11 mouse cellular contexts compared by ENCODE assay signal in the genomic region with DNA sequence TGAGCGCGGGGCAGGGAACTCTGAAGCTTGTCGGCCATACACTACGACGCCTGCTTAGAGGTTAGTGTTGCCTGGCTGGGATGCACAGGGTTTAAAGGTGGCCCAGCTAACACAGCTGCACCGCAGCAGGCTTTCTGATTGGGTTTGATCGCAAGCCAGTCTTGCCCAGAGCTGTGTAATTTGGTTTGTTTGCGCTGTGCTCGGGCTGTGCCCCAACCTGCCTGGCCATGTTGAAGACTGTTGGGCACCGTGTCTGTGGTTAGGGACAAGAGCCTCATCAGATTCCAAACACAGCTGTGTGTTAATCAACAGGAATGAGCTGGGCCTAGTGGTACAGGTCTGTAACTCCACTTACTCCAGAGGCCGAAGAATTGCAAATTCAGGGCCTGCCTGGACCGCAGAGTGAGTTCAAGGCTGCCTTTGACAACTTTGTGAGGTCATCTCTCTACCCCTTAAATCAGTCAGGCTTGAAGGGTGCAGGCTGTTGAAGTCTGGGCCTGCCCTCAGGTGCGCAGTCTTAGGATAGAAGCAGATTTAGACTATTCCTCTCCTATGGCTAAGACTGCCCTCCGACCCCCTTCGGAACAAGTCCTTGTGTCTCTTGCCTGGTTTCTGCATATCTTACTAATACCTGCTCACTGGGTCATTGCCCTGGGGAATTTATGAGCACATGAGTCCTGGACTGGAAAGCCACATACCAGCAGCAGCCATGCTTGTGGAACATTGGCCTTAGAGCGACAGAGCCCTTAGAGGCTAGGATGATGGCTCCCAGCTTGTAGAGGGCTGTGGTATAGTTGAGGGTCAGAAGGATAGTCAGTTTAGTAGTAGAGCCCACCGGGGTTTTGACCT. TPM values are rescaled to one million over a fixed set of nuclear protein-coding genes. Genes with fewer than 3 reads are reported as not detected.
DNase-seq lines count a peak whose midpoint lies in the region; ATAC-seq and TF ChIP-seq lines count a peak whose summit lies in the region.
"Had no signal": no experiment of that assay in that cellular context is flagged by ENCODE, and none has a peak within 500 bp of the region (broad histone marks: within the 10 kb centered on the region; RNA-seq: fewer than 3 reads in every experiment).

No protein-coding gene starts in this region.

- peaks cover 18% of the 10 kb centered on the region for H3K36me3 ChIP-seq in hindbrain, embryonic 10.5 days
- H3K36me3 ChIP-seq in hindbrain, postnatal 0 days (ENCODE audit: insufficient read depth, low read length) = no peaks in the 10 kb centered on the region
- H3K36me3 ChIP-seq in embryonic facial prominence, embryonic 10.5 days (replicated peaks) = peaks cover 26% of the 10 kb centered on the region

- no peak for DNase-seq in hindbrain, embryonic 10.5 days (ENCODE audit: low spot score)
- DNase-seq in hindbrain, postnatal 0 days (ENCODE audit: low spot score) = no peak
- DNase-seq in embryonic facial prominence, embryonic 10.5 days (ENCODE audit: low spot score) = peak; percentile 54
- peak; percentile 46 for DNase-seq in kidney, adult 18-20 months
- DNase-seq in lung, postnatal 10 days = peak; percentile 14
- no peak for DNase-seq in cerebellum, postnatal 10 days
- no peak for DNase-seq in frontal cortex, postnatal 25 days (ENCODE audit: low spot score in 2 of 2)
- DNase-seq in adrenal gland, postnatal 14 days = no peak
- DNase-seq: cerebellum, adult 11-12 months; right cerebral cortex, postnatal 4 days had no signal

- peaks cover 20% of the 10 kb centered on the region for H3K27me3 ChIP-seq in hindbrain, embryonic 10.5 days (ENCODE audit: insufficient read depth, poor library complexity, severe bottlenecking)
- no peaks in the 10 kb centered on the region for H3K27me3 ChIP-seq in hindbrain, postnatal 0 days (ENCODE audit: insufficient read depth, low read length)
- no peaks in the 10 kb centered on the region; the same call in 1 of the 2 replicates for H3K27me3 ChIP-seq in embryonic facial prominence, embryonic 10.5 days (replicated peaks; ENCODE audit: low read depth, poor library complexity, severe bottlenecking)

- no peak overlapping the region for H3K4me3 ChIP-seq in hindbrain, embryonic 10.5 days
- H3K4me3 ChIP-seq in hindbrain, postnatal 0 days (ENCODE audit: low read length) = no peak overlapping the region
- no peak overlapping the region for H3K4me3 ChIP-seq in embryonic facial prominence, embryonic 10.5 days
- H3K4me3 ChIP-seq: myocyte had no signal

- H3K9me3 ChIP-seq in hindbrain, embryonic 10.5 days = no peaks in the 10 kb centered on the region
- no peaks in the 10 kb centered on the region for H3K9me3 ChIP-seq in hindbrain, postnatal 0 days (ENCODE audit: low read length)
- no peaks in the 10 kb centered on the region for H3K9me3 ChIP-seq in embryonic facial prominence, embryonic 10.5 days

- H3K27ac ChIP-seq in hindbrain, embryonic 10.5 days = peak overlapping the region; percentile 73
- no peak overlapping the region for H3K27ac ChIP-seq in hindbrain, postnatal 0 days
- peak overlapping the region; percentile 65 for H3K27ac ChIP-seq in embryonic facial prominence, embryonic 10.5 days (replicated peaks)

- H3K9ac ChIP-seq in hindbrain, postnatal 0 days (replicated peaks; ENCODE audit: low read length) = no peak overlapping the region

- H3K4me2 ChIP-seq in hindbrain, postnatal 0 days (ENCODE audit: low read depth, low read length) = no peak overlapping the region

- WGBS in hindbrain, embryonic 10.5 days = 81% methylated on average over 17 of the region's 17 CpGs
- WGBS in hindbrain, postnatal 0 days = 78% methylated on average over 17 of the region's 17 CpGs
- WGBS in embryonic facial prominence, embryonic 10.5 days = 82% methylated on average over 17 of the region's 17 CpGs

- no peak for TF ChIP-seq CTCF in hindbrain, postnatal 0 days (IDR thresholded peaks at IDR 0.05; ENCODE audit: low read depth)

- H3K4me1 ChIP-seq in hindbrain, embryonic 10.5 days (replicated peaks) = peaks cover 85% of the 10 kb centered on the region
- H3K4me1 ChIP-seq in hindbrain, postnatal 0 days (ENCODE audit: insufficient read depth, low read length) = peaks cover 29% of the 10 kb centered on the region
- peaks cover 80% of the 10 kb centered on the region for H3K4me1 ChIP-seq in embryonic facial prominence, embryonic 10.5 days

- no peak for ATAC-seq in hindbrain, postnatal 0 days

RNA-seq across cellular contexts. Expression of gene Tmem94, which starts 12.5 kb away (rescaled TPM):
- polyA plus RNA-seq in hindbrain, embryonic 10.5 days (2016; fragmentation: Nextera tagmentation; extraction: Ambion mirVana) = 42.0 and 47.4 TPM in 2 replicates
- 42.4 and 42.6 TPM in 2 replicates for total RNA-seq in hindbrain, postnatal 0 days (2014; rRNA removed)
- 12.5 and 16.1 TPM in 2 replicates for polyA plus RNA-seq in hindbrain, postnatal 0 days (2015; fragmentation: Nextera tagmentation; extraction: Ambion mirVana)
- 34.6 and 38.9 TPM in 2 replicates for polyA plus RNA-seq in embryonic facial prominence, embryonic 10.5 days (2016; fragmentation: Nextera tagmentation; extraction: Ambion mirVana)
- 64.4 and 65.1 TPM in 2 replicates for total RNA-seq in adrenal gland, postnatal 14 days (2021)

RNA-seq across cellular contexts. Expression of gene Caskin2, which starts 35.7 kb away (rescaled TPM):
- polyA plus RNA-seq in hindbrain, embryonic 10.5 days (2016; fragmentation: Nextera tagmentation; extraction: Ambion mirVana) = 19.0 and 21.5 TPM in 2 replicates
- 24.4 and 39.2 TPM in 2 replicates for total RNA-seq in hindbrain, postnatal 0 days (2014; rRNA removed)
- polyA plus RNA-seq in hindbrain, postnatal 0 days (2015; fragmentation: Nextera tagmentation; extraction: Ambion mirVana) = 7.7 and 8.0 TPM in 2 replicates
- 20.3 and 20.4 TPM in 2 replicates for polyA plus RNA-seq in embryonic facial prominence, embryonic 10.5 days (2016; fragmentation: Nextera tagmentation; extraction: Ambion mirVana)
- 53.7 and 57.5 TPM in 2 replicates for total RNA-seq in adrenal gland, postnatal 14 days (2021)

RNA-seq across cellular contexts. Expression of gene Tsen54, which starts 36.8 kb away (rescaled TPM):
- polyA plus RNA-seq in hindbrain, embryonic 10.5 days (2016; fragmentation: Nextera tagmentation; extraction: Ambion mirVana) = 38.1 and 41.5 TPM in 2 replicates
- total RNA-seq in hindbrain, postnatal 0 days (2014; rRNA removed) = 22.5 and 34.6 TPM in 2 replicates
- 18.0 and 18.8 TPM in 2 replicates for polyA plus RNA-seq in hindbrain, postnatal 0 days (2015; fragmentation: Nextera tagmentation; extraction: Ambion mirVana)
- 40.3 and 40.6 TPM in 2 replicates for polyA plus RNA-seq in embryonic facial prominence, embryonic 10.5 days (2016; fragmentation: Nextera tagmentation; extraction: Ambion mirVana)
- total RNA-seq in adrenal gland, postnatal 14 days (2021) = 16.3 and 20.3 TPM in 2 replicates

RNA-seq across cellular contexts. Expression of gene Llgl2, which starts 46.1 kb away (rescaled TPM):
- polyA plus RNA-seq in hindbrain, embryonic 10.5 days (2016; fragmentation: Nextera tagmentation; extraction: Ambion mirVana) = 10.4 and 11.9 TPM in 2 replicates
- total RNA-seq in hindbrain, postnatal 0 days (2014; rRNA removed) = 1.6 and 2.1 TPM in 2 replicates
- polyA plus RNA-seq in hindbrain, postnatal 0 days (2015; fragmentation: Nextera tagmentation; extraction: Ambion mirVana) = 1.5 and 1.8 TPM in 2 replicates
- 15.3 and 15.5 TPM in 2 replicates for polyA plus RNA-seq in embryonic facial prominence, embryonic 10.5 days (2016; fragmentation: Nextera tagmentation; extraction: Ambion mirVana)
- total RNA-seq in adrenal gland, postnatal 14 days (2021) = 11.4 and 11.8 TPM in 2 replicates

Comparison
In these comparisons a context has a peak if more than half of its experiments do, and no peak if none do; other contexts are left out.
1. DNase-seq: peak in embryonic facial prominence, embryonic 10.5 days (single experiment), kidney, adult 18-20 months (single experiment) and lung, postnatal 10 days (single experiment); none in hindbrain, embryonic 10.5 days (single experiment), hindbrain, postnatal 0 days (single experiment), cerebellum, postnatal 10 days (0 of 2), frontal cortex, postnatal 25 days (0 of 2) and adrenal gland, postnatal 14 days (single experiment).